Mouse (Mus musculus): ENCODE measurements at regions not wholly inside any gene's neighbourhood (a gene's known extent, or its start where the extent isn't known, plus 50 kb on each side); places are given as distances from the start of the nearest gene placed in this dataset.
A peak's percentile ranks its signal among the peaks of the same experiment; 100 is the strongest.

DNA sequence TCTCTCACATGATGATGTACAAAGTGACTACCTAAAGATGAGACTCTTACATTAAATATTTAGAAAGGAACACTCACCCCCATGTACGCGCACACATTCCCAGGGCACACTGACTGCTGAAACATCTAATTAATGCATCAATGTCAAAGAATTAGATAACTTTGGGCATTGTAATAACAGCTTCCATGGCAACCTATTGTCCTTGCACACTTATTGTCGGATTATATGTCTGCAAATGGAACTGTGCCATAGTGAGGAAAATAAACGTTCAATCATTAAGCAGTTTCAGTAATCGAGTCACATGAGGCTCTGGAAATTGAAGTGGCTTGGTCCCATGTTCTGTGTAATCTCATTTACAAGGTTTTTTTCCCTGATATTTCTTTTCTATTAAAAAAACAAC lies 360.0 kb downstream of the Galc start:
- Histone ChIP-seq H3K4me2 (replicated peaks) (no peak overlapping the region), H3K27me3 (no peaks in the 10 kb centered on the region), H3K27ac (no peak overlapping the region), H3K9me3 (no peaks in the 10 kb centered on the region), H3K9ac (no peak overlapping the region), H3K4me3 (no peak overlapping the region), H3K36me3 (no peaks in the 10 kb centered on the region), H3K4me1 (no peaks in the 10 kb centered on the region)
- WGBS = 86% methylated on average over 5 of the region's 5 CpGs
- no peak for ATAC-seq (ENCODE audit: insufficient number of reproducible peaks, insufficient read depth, low FRiP score, low TSS enrichment)

DNA sequence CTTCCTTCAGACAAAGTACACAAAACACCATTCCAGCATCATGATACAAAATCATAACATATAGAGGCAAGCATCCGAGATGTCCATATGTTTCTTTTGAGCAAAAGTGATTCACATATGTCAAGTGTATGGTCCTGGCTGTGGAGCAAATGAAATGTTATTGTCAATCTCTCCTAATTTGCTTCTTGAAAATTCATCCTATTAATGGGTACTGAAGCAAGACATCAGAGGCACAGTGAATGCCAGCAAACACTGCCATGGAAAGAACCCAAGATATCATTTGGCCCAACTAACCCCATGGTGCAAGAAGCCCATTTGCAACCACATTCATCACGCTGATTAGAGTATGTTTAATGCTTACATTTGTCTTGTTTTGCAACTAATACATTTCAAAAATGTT lies 361.1 kb downstream of the Galc start:
- H3K27me3 ChIP-seq = no peaks in the 10 kb centered on the region
- WGBS = 89% methylated on average over 2 of the region's 2 CpGs
- no peaks in the 10 kb centered on the region for H3K9me3 ChIP-seq
- no peak overlapping the region for H3K4me2 ChIP-seq (replicated peaks)
- no peaks in the 10 kb centered on the region for H3K4me1 ChIP-seq
- no peak for ATAC-seq (ENCODE audit: insufficient number of reproducible peaks, insufficient read depth, low FRiP score, low TSS enrichment)
- no peaks in the 10 kb centered on the region for H3K36me3 ChIP-seq
- no peak overlapping the region for H3K4me3 ChIP-seq
- no peak overlapping the region for H3K9ac ChIP-seq
- no peak overlapping the region for H3K27ac ChIP-seq

DNA sequence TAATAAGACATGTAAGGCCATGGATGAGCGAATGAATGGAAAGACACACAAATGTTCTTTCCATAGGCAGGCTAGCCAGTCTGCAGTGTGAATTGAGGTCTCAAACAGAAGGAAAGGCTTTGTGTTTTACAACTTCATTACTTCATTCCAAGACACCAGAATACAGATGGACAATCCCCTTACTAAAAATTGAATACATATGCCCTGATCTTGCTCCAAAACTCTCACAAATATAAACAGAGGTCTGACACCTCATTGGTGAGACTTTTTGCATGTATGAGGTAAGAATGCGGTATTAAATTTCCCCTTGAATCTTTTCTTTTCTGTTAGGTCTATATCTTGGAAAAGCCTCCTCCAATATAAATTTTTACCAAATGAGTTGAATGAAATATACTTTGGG lies 363.3 kb downstream of the Galc start:
- Histone ChIP-seq H3K36me3 (no peaks in the 10 kb centered on the region), H3K27me3 (no peaks in the 10 kb centered on the region), H3K4me3 (no peak overlapping the region), H3K9ac (no peak overlapping the region), H3K4me2 (replicated peaks) (no peak overlapping the region), H3K9me3 (no peaks in the 10 kb centered on the region), H3K4me1 (no peaks in the 10 kb centered on the region), H3K27ac (no peak overlapping the region)
- no peak for ATAC-seq (ENCODE audit: insufficient number of reproducible peaks, insufficient read depth, low FRiP score, low TSS enrichment)
- 83% methylated on average over 2 of the region's 2 CpGs for WGBS

DNA sequence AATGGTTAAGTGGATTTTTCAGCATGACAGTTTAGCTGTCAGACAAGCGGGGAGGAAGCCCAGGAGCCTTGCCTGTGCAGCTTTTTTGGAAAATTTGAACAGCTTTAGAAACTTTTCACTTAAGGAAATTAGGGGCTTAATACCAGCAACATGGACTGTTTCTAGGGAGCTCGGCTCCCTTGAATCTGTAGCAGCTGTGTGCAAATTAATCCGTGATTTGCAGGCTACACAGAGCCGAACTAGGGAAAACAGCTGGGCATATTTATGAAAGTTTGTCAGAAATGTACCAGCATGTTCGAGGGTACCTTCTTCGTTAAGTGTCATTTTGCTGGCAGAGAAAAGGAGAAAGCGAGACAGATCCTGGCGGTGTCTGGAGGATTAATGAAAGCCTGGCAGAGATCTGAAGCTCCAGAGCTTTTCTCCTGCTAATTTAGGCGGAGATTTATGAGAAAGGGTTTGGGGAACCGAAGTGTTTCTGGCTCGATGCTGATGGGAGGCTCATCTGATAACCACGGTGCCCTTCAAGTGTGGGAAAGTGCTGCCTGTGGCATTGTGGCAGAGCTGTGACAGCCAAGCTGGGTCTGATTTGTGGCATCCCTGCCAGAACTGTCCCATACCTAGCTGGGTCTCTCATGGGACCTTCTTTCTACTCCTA lies 370.3 kb downstream of the Galc start:
- Histone ChIP-seq H3K4me2 (replicated peaks) (peak overlapping the region; percentile 39), H3K9ac (no peak overlapping the region)
- ATAC-seq (ENCODE audit: insufficient number of reproducible peaks, insufficient read depth, low FRiP score, low TSS enrichment) = no peak

DNA sequence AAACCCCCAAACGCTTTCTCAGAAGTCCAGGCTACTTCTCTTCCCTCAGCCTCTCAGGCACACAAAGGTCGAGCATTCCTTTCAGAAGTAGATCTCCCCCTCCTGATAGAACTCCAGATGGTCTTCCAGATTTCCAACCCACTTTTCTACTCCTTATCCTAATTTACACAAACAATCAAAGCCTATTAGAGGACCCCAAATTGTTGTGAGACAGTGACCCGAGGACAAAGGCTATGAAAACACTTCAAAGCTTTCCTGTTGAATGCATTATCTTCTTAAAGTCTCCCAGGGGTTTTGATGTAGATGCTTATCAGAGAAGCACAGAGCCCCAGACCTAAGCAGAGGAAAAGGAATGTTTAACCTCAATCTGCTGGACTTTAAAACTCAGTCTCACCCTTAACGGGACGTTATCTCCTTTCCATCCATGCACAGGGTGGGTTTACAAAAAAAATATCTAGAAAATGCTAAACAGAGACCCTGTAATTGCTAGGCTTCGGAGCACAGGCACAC lies 370.9 kb downstream of the Galc start:
- 0 out of 2 replicates have a peak, but pooled peaks have one; percentile 17 for ATAC-seq (ENCODE audit: insufficient number of reproducible peaks, insufficient read depth, low FRiP score, low TSS enrichment)
- no peak overlapping the region for H3K9ac ChIP-seq
- no peaks in the 10 kb centered on the region for H3K9me3 ChIP-seq
- no peak overlapping the region; the same call in 1 of the 2 replicates for H3K27ac ChIP-seq
- 0 out of 2 replicates have a peak, but pooled peaks cover 2% of the 10 kb centered on the region for H3K27me3 ChIP-seq
- no peak overlapping the region for H3K4me3 ChIP-seq
- WGBS = 5% methylated on average over 6 of the region's 6 CpGs
- H3K36me3 ChIP-seq = no peaks in the 10 kb centered on the region
- peak overlapping the region; percentile 39 for H3K4me2 ChIP-seq (replicated peaks)
- peaks cover 14% of the 10 kb centered on the region; the same call in 1 of the 2 replicates for H3K4me1 ChIP-seq

More for the DNA sequence above, 370.3 kb downstream of the Galc start:
- Histone ChIP-seq H3K27me3 (0 out of 2 replicates have a peak, but pooled peaks cover 2% of the 10 kb centered on the region), H3K4me3 (no peak overlapping the region), H3K9me3 (no peaks in the 10 kb centered on the region), H3K27ac (no peak overlapping the region; the same call in 1 of the 2 replicates), H3K4me1 (peaks cover 14% of the 10 kb centered on the region; the same call in 1 of the 2 replicates), H3K36me3 (no peaks in the 10 kb centered on the region)
- 11% methylated on average over 12 of the region's 12 CpGs for WGBS

DNA sequence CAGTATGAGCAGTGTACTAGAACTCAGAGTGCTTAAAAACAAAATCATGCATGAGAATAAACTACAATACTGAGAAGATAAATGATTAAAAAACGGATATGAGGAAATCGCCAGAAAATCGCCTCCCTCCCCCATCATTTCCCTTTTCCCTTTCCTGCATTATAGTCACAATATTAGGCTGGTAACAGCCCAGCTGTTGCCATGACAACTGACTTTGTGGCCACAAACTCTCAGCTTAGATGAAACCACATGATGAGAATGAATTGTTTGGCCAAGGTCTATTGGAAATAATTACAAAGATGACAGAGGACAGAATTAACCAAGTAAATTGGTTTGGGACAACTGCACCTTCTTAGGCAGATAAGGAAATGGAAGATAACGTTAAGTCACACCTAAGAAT lies 376.8 kb downstream of the Galc start:
- H3K4me1 ChIP-seq = no peaks in the 10 kb centered on the region
- H3K36me3 ChIP-seq = no peaks in the 10 kb centered on the region
- no peak overlapping the region for H3K27ac ChIP-seq
- 79% methylated on average over 4 of the region's 4 CpGs for WGBS
- H3K4me2 ChIP-seq (replicated peaks) = no peak overlapping the region
- H3K4me3 ChIP-seq = no peak overlapping the region
- no peak overlapping the region for H3K9ac ChIP-seq
- H3K27me3 ChIP-seq = no peaks in the 10 kb centered on the region
- H3K9me3 ChIP-seq = no peaks in the 10 kb centered on the region
- ATAC-seq (ENCODE audit: insufficient number of reproducible peaks, insufficient read depth, low FRiP score, low TSS enrichment) = no peak

DNA sequence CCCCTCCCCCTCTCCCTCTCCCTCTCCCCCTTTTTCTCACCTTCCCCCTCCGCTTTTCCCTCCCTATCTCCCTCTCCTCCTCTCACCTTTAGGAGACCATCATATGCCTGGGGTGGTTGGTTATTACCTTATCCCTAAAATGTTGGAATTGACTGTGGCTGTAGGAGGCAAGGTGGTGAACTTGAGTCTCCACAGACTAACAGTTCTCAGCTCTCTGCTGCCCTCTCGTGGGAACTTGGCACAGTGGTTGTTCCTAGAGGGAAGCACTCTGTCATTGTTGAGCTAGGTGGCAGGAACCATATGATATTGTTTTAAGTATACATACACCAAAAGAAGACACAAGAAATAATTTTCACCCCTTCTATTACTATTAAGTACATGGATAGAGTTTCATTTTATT lies 386.9 kb downstream of the Galc start:
- no peak for ATAC-seq (ENCODE audit: insufficient number of reproducible peaks, insufficient read depth, low FRiP score, low TSS enrichment)
- Histone ChIP-seq H3K27me3 (no peaks in the 10 kb centered on the region), H3K27ac (no peak overlapping the region), H3K4me2 (replicated peaks) (no peak overlapping the region), H3K9me3 (no peaks in the 10 kb centered on the region), H3K4me3 (no peak overlapping the region), H3K36me3 (no peaks in the 10 kb centered on the region), H3K4me1 (no peaks in the 10 kb centered on the region), H3K9ac (no peak overlapping the region)
- 22% methylated on average over 2 of the region's 2 CpGs for WGBS

DNA sequence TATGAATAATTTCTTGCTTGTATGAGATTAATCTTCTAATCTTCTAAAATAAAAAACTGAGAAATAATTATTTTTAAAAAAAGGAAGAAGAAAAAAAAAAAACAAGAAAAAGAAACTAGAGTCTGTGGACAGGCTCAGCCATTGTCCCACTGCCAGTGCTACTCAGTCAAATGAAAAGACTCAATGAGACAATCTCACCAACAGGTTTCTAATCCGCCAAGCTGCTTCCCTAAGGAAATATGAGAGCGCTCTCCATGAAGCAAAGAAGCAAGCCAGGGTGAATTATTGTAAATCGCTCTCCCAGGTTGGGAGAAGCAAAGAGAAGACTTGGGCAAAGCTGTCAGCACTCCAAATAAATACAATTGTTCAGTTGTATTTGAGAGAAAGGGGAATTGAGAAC lies 396.3 kb downstream of the Galc start:
- Histone ChIP-seq H3K27ac (no peak overlapping the region), H3K9me3 (no peaks in the 10 kb centered on the region), H3K4me2 (replicated peaks) (no peak overlapping the region), H3K9ac (no peak overlapping the region), H3K36me3 (no peaks in the 10 kb centered on the region), H3K27me3 (no peaks in the 10 kb centered on the region), H3K4me1 (no peaks in the 10 kb centered on the region), H3K4me3 (no peak overlapping the region)
- 85% methylated on average over 3 of the region's 3 CpGs for WGBS
- ATAC-seq (ENCODE audit: insufficient number of reproducible peaks, insufficient read depth, low FRiP score, low TSS enrichment) = no peak

DNA sequence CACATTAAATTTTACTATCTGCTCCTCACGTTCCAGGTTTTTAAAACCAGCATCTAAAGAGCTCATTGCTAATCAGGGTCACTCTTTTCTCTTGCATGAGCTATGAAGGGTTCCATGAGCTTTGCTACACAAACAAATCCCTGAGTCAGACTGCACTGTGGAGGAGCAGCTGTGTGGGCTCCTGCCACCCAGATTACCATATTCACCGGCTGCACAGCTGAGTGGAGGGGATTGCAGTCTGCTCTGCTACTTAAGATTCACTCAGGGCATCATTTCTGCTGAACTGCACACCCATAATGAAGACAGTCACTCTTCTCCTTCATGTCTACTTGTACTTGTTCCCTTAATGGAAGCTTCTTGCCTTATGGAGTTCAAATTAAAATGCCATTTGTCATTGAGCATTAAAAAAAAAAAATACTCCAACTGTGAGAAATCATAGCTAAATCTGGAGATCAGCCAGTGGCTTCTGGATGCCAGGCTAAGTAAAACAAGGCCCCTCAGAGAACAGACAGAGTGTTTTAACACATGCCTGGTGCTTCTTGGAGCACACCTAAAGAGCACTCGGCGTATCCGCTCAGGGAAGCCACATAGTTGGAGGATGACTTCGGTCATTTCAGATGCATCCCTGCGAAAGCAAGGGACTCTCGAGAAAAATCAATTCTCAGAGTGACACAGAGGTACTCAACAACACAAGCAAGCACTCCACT lies 422.9 kb downstream of the Galc start:
- Histone ChIP-seq H3K27ac (no peak overlapping the region), H3K9ac (no peak overlapping the region), H3K4me1 (no peaks in the 10 kb centered on the region), H3K4me2 (replicated peaks) (no peak overlapping the region), H3K4me3 (no peak overlapping the region), H3K27me3 (no peaks in the 10 kb centered on the region), H3K9me3 (no peaks in the 10 kb centered on the region), H3K36me3 (no peaks in the 10 kb centered on the region)
- no peak for ATAC-seq (ENCODE audit: insufficient number of reproducible peaks, insufficient read depth, low FRiP score, low TSS enrichment)
- WGBS = 89% methylated on average over 8 of the region's 8 CpGs

DNA sequence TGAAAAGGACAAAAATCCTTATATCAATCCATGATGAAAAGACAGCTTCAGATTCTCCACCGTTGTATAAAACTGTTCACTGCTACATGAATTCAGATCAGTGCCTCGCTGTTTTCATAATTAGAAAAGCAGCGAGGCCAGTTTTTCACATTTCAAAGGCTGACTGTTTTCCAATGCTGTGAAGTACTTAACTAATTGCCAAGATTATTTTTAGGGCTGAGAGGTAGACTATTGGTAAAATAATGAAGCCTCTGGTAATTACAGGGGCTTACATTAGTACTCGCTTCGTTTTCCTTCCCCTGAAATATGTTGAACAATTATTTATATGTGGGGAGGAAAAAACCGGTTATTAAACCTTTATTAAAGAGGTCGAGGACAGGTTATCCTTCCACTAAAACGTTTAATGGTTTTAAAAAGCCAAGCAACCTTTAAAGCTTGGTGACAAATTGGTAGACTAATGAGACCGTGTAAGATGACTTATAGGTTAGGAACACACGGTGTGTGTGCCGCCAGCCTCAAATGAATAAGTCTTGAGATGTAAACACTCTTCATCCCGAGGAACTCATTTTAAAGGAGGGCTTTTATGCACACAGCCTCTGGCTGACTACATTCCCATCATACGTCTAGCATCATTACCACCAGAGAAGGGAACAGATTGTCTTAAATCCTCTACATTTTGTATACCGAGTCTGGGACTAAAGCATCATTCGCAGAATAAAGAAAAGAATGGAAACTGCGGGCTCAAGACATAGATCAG lies 465.7 kb downstream of the Galc start:
- no peak for ATAC-seq (ENCODE audit: insufficient number of reproducible peaks, insufficient read depth, low FRiP score, low TSS enrichment)
- Histone ChIP-seq H3K36me3 (no peaks in the 10 kb centered on the region), H3K27me3 (no peaks in the 10 kb centered on the region), H3K4me1 (no peaks in the 10 kb centered on the region), H3K4me3 (no peak overlapping the region), H3K9ac (no peak overlapping the region), H3K4me2 (replicated peaks) (no peak overlapping the region), H3K9me3 (no peaks in the 10 kb centered on the region), H3K27ac (no peak overlapping the region)
- 82% methylated on average over 16 of the region's 16 CpGs for WGBS

DNA sequence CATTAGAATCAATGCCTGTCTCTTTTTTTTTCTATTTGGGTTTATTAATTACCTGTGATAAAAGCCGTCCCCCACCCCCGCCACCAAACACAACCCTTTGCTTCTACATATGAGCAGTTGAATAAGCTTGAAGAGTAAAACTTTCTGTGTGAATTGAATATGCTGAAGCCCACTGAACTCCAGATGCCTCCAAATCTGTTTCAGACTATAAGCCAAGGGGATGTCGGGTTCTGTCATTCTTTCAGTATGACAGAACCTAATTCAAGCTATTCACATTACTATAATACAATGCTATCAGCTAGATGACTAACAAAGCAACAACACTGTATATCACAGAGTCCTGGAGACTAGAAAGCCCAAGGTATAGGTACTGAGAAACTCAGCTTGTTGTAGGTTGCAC lies 475.8 kb downstream of the Galc start:
- 81% methylated on average over 3 of the region's 3 CpGs for WGBS
- Histone ChIP-seq H3K27ac (no peak overlapping the region), H3K9me3 (no peaks in the 10 kb centered on the region)

More for the DNA sequence above, 475.8 kb downstream of the Galc start:
- no peak overlapping the region for H3K9ac ChIP-seq
- no peaks in the 10 kb centered on the region for H3K4me1 ChIP-seq
- no peaks in the 10 kb centered on the region for H3K36me3 ChIP-seq
- H3K4me3 ChIP-seq = no peak overlapping the region
- ATAC-seq (ENCODE audit: insufficient number of reproducible peaks, insufficient read depth, low FRiP score, low TSS enrichment) = no peak
- no peaks in the 10 kb centered on the region for H3K27me3 ChIP-seq
- no peak overlapping the region for H3K4me2 ChIP-seq (replicated peaks)

Data from embryonic facial prominence, embryonic 12.5 days (tissue).